ENCODE assay signal across 7 mouse cellular contexts in the genomic region with DNA sequence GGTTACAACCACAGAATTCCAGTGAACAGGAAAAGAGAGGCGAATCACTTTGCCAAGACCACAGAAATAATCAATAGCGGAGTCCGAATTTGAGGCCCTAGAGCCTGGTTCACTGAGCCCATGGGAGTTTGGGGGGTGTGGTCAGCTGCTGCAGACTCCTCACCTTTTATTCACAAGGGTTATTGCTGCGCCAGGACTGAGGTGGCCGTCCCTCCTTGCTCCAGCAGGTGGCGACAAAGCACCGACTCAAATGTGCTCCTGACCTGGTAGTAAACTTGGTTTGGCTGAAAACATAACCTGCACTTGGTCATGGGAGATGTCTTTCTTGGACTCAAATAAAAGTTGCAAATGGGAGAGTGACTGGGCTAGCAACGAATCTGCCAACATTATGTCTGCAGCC. TPM values are rescaled to one million over a fixed set of nuclear protein-coding genes. Genes with fewer than 3 reads are reported as not detected.
DNase-seq lines count a peak whose midpoint lies in the region; ATAC-seq and TF ChIP-seq lines count a peak whose summit lies in the region.

No protein-coding gene starts in this region.

- WGBS in intestine, embryonic 14.5 days, result 13% methylated on average over 8 of the region's 8 CpGs
- WGBS in midbrain, embryonic 12.5 days, result 7% methylated on average over 8 of the region's 8 CpGs
- WGBS in small intestine, adult 2 months, result 12% methylated on average over 8 of the region's 8 CpGs

- no peak overlapping the region for H3K27ac ChIP-seq in intestine, embryonic 14.5 days (ENCODE audit: low read depth)
- H3K27ac ChIP-seq in midbrain, embryonic 12.5 days (replicated peaks), result no peak overlapping the region
- no peak overlapping the region for H3K27ac ChIP-seq in small intestine, adult 2 months (ENCODE audit: insufficient read depth, low read depth, low read length)

- no peak for TF ChIP-seq POLR2A in small intestine, adult 2 months (IDR thresholded peaks at IDR 0.05; ENCODE audit: low read depth, low read length)

- no peaks in the 10 kb centered on the region for H3K36me3 ChIP-seq in intestine, embryonic 14.5 days (ENCODE audit: control insufficient read depth, insufficient read depth, low read length)
- 0 out of 2 replicates have a peak, but pooled peaks cover 7% of the 10 kb centered on the region for H3K36me3 ChIP-seq in midbrain, embryonic 12.5 days
- no peaks in the 10 kb centered on the region; the same call in 1 of the 2 replicates for H3K36me3 ChIP-seq in small intestine, adult 2 months (ENCODE audit: control insufficient read depth, insufficient read depth, low read length)

- no peak overlapping the region for H3K4me2 ChIP-seq in intestine, embryonic 14.5 days (ENCODE audit: low read length)
- no peak overlapping the region for H3K4me2 ChIP-seq in midbrain, embryonic 12.5 days (replicated peaks)

- no peak overlapping the region for H3K9ac ChIP-seq in intestine, embryonic 14.5 days (ENCODE audit: low read length)
- H3K9ac ChIP-seq in midbrain, embryonic 12.5 days (replicated peaks), result no peak overlapping the region

- no peaks in the 10 kb centered on the region for H3K4me1 ChIP-seq in intestine, embryonic 14.5 days (replicated peaks; ENCODE audit: control insufficient read depth, insufficient read depth, low read length)
- H3K4me1 ChIP-seq in midbrain, embryonic 12.5 days, result no peaks in the 10 kb centered on the region
- no peaks in the 10 kb centered on the region for H3K4me1 ChIP-seq in small intestine, adult 2 months (ENCODE audit: control insufficient read depth, insufficient read depth, insufficient read length, low read length)

- no peaks in the 10 kb centered on the region for H3K9me3 ChIP-seq in intestine, embryonic 14.5 days (ENCODE audit: control insufficient read depth, low read length)
- H3K9me3 ChIP-seq in midbrain, embryonic 12.5 days, result no peaks in the 10 kb centered on the region

- peak; percentile 58 for DNase-seq in WW6 (ENCODE audit: low read depth, low spot score)
- DNase-seq in cerebellum, adult 9-11 months, result peak; percentile 76
- peak; percentile 74 for DNase-seq in gastrocnemius, adult 18-20 months (ENCODE audit: low spot score)
- peak; percentile 96 for DNase-seq in intestine, embryonic 14.5 days (ENCODE audit: low spot score)
- DNase-seq in left cerebral cortex, adult 8-10 months (ENCODE audit: low spot score in 2 of 2), result peak; percentile 45 to 77

- no peak overlapping the region for H3K4me3 ChIP-seq in intestine, embryonic 14.5 days (ENCODE audit: low read depth, low read length)
- H3K4me3 ChIP-seq in midbrain, embryonic 12.5 days, result no peak overlapping the region
- no peak overlapping the region for H3K4me3 ChIP-seq in small intestine, adult 2 months (ENCODE audit: low read depth, low read length)

- TF ChIP-seq CTCF in small intestine, adult 2 months (IDR thresholded peaks at IDR 0.05; ENCODE audit: extremely low read depth, insufficient read length, insufficient replicate concordance, low read depth, low read length), result peak; percentile 89

- H3K27me3 ChIP-seq in intestine, embryonic 14.5 days (replicated peaks; ENCODE audit: control insufficient read depth, insufficient read depth, low read length), result no peaks in the 10 kb centered on the region
- H3K27me3 ChIP-seq in midbrain, embryonic 12.5 days, result no peaks in the 10 kb centered on the region
- H3K27me3 ChIP-seq in small intestine, adult 2 months (ENCODE audit: control insufficient read depth, insufficient read depth, low read length), result no peaks in the 10 kb centered on the region

- peak; percentile 61; the same call in 1 of the 2 replicates for ATAC-seq in intestine, embryonic 14.5 days (replicated peaks; ENCODE audit: low FRiP score, low TSS enrichment, low read depth)
- ATAC-seq in midbrain, embryonic 12.5 days (ENCODE audit: low FRiP score, low read depth), result peak; percentile 53

RNA-seq across cellular contexts. Expression of a gene that starts 27.2 kb away (rescaled TPM):
- total RNA-seq in gastrocnemius, adult 18-20 months (2021), result not detected
- not detected in 2 replicates for polyA plus RNA-seq in intestine, embryonic 14.5 days (2014; fragmentation: Nextera tagmentation; extraction: Ambion mirVana)
- total RNA-seq in left cerebral cortex, adult 8-10 months (2022), result not detected
- not detected in 2 replicates for polyA plus RNA-seq in midbrain, embryonic 12.5 days (2016; fragmentation: Nextera tagmentation; extraction: Ambion mirVana)
- not detected in 2 replicates for polyA plus RNA-seq in small intestine, adult 2 months (2012; rRNA removed)

RNA-seq across cellular contexts. Expression of a gene that starts 36.4 kb away (rescaled TPM):
- 1 to 10 TPM; 3.5 to 4.6 TPM for total RNA-seq in gastrocnemius, adult 18-20 months (2021)
- 11.4 and 12.0 TPM in 2 replicates for polyA plus RNA-seq in intestine, embryonic 14.5 days (2014; fragmentation: Nextera tagmentation; extraction: Ambion mirVana)
- total RNA-seq in left cerebral cortex, adult 8-10 months (2022), result 1 to 10 TPM; 4.7 to 5.9 (median 5.6) TPM
- polyA plus RNA-seq in midbrain, embryonic 12.5 days (2016; fragmentation: Nextera tagmentation; extraction: Ambion mirVana), result 14.1 and 14.3 TPM in 2 replicates
- polyA plus RNA-seq in small intestine, adult 2 months (2012; rRNA removed), result 2.6 and 4.3 TPM in 2 replicates
